Mouse (Mus musculus) heart, adult 2 months (tissue): ENCODE data around the gene Cd300lf.

ENCODE experiments used
- CTCF ChIP-seq: fragments of 200-600 bp; IDR thresholded peaks from 2 replicates; pipeline ENCODE4 v1.8.1; 2022; ENCODE audit warnings: antibody characterized with exemption, mild to moderate bottlenecking, moderate library complexity
- POLR2A ChIP-seq: fragments of 200-500 bp; IDR thresholded peaks from 2 replicates; pipeline ENCODE4 v1.6.1; 2011; ENCODE audit warnings: mild to moderate bottlenecking, low read depth, low read length, control low read depth; ENCODE audit not compliant: insufficient read depth

DNA sequence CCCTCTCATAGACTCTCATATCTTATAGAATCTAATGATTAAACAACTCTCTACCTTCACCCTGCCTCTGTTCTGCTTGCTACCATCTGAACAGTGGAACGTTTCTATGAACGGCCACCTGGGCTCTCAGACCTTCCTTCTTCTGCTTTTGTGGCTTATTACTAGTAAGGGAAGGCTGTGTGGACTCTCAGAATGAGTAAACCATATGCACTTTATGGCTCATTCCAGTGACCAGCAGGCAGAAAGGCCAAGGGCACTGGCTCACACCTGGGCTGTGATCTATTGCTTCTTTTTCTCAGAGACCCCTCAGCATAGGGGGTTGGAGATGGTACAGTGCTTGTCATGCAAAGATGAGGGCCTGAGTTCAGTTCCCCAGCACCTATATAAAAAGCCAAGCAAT, 27.2 kb downstream of the Cd300lf start:
- TF ChIP-seq POLR2A, result no peak
- TF ChIP-seq CTCF, result no peak
